Mouse (Mus musculus): ENCODE results near the gene Fstl4.

DNA sequence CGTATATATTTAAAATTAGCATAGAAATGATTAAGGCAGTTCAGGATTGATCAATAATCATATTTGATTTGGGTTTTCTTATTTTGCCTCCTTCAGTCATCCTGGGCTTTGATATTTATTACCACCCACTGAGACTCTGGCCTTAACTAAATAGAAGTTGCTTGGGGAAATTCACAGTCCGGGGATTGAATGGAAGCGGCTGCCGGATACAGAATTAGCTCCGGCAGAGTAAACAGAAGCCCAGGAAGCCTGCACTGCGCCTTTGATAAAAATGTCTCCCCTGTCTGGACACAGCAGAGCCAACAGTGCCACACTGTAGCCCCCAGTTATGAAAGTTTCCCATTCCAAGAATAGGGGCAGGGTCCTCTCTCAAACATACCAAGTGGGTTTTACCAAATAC lies 282.4 kb downstream of the Fstl4 start:
- TF ChIP-seq POLR2A (IDR thresholded peaks at IDR 0.05; ENCODE audit: insufficient read depth, low read depth, low read length) (no peak), EP300 (IDR thresholded peaks at IDR 0.05; ENCODE audit: insufficient read depth, low read depth, low read length) (no peak)
